Mouse (Mus musculus) thymus, adult 2 months (tissue): ENCODE data around the gene Fcho1.

Experiments
- CTCF ChIP-seq: fragments of 200-500 bp; IDR thresholded peaks from 2 replicates; pipeline ENCODE4 v1.5.1; 2012; ENCODE audit warnings: mild to moderate bottlenecking, control low read depth, low read length, moderate library complexity, borderline replicate concordance; ENCODE audit not compliant: control insufficient read depth, poor library complexity, insufficient read depth; ENCODE audit errors: extremely low read depth
- POLR2A ChIP-seq: fragments of 200-500 bp; IDR thresholded peaks from 2 replicates; pipeline ENCODE4 v1.6.1; 2012; ENCODE audit warnings: mild to moderate bottlenecking, low read length, control low read depth, moderate library complexity; ENCODE audit not compliant: control insufficient read depth, poor library complexity, insufficient read depth; ENCODE audit errors: extremely low read depth

DNA sequence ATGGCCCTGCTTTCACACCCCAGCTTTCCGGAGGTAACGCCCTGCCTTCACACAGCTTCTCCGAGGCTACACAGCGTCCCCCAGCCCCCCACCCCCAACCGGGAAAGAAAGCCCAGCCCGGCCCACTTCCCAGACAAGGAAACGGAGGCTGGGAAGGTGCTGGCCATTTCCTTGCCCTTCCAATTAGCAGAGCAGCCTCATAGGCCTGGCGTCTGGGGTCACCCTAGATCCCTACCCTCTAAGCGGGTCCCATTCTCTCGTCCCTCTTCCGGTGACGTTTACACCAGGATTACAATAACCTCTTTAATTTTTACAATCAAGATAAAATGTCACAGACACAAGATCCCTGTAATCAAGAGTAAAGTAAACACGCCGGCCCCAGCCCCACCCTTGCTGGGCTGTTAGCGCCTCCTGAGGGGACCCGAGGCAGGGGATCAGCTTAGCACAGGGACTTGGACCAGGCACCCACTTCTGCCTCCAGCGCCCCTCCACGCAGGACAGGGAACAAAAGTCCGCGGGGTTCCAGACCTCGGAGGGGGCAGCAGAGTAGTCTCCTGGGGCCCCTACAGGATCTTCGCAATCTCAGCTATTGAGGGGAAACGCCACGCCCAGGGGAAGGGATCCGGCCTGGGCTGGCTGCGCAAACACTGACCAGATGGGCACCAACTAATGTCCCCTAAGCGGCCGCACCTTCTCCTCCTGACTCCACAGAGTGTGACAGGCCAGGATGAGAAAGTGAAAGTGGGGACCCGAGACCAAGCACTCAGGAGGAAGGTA, 24.8 kb downstream of the Fcho1 start:
- TF ChIP-seq CTCF: no peak
- TF ChIP-seq POLR2A: no peak
